Mouse (Mus musculus): ENCODE measurements around the gene Ovca2.

Ovca2 gene

DNA sequence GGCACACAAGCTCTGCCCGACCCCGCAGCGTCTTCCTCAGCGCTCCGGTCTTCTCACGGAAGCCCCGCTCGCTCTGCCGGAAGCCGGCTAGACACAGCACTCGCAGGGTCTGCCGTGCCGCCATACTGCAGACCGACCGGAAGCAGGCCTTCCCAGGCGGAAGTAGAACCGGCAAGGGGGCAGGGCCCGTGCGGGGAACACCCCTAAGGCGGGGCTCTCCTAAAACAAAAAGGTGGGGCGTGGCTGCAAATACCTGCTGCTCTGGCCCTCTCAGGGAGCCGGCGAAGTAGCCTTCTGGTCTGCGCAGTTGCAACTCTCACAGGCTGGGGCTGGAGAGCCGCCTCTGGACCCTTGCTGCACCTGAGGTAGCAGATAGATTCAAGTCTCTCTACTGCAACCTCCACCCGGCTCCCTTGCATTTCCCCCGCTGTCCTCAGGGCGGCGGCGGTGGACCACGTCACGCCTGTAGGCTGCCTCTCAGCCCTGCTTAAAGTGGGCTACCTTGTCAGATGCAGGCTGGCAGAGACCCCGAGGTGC is at the start of gene Ovca2:
Ovca2 (minus strand) TSS at position 164 of the 537 bp plus-strand sequence.
- DNase-seq (ENCODE audit: low spot score) = peak; percentile 86

DNA sequence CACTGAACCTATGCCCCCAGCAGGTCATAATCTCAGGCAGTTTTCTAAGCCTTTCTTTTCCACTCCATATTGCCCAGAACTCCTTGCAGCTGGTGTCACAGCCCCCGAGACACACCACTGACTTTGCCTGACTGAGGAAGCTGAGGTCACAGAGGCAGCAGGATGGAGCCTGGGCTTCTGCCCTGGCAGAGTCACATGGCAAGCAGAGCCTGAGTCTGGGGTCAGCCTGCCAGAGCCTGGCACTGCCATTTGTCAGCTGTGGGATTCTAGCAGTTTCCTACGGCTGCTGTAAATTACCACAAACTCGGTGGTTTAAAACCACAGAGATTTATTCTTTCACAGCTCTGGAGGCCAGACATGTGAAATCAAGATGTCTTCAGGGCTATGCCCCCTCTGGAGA is 49.0 kb upstream of the Ovca2 start:
- DNase-seq (ENCODE audit: low spot score) = no peak

DNA sequence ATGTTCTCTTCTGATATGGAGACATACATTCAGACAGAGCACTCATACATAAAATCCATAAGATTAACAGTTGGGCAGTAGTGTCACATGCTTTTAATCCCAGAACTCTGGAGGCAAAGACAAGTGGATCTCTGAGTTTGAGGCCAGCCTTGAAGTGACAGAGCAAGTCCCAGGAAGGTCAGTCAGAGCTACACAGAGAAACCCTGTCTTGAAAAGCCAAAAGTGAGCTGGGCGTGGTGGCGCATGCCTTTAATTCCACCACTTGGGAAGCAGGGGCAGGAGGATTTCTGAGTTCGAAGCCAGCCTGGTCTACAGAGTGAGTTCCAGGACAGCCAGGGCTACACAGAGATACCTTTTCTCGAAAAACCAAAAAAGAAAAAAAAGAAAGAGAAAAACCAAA is 46.2 kb upstream of the Ovca2 start:
- DNase-seq (ENCODE audit: low spot score) = no peak

DNA sequence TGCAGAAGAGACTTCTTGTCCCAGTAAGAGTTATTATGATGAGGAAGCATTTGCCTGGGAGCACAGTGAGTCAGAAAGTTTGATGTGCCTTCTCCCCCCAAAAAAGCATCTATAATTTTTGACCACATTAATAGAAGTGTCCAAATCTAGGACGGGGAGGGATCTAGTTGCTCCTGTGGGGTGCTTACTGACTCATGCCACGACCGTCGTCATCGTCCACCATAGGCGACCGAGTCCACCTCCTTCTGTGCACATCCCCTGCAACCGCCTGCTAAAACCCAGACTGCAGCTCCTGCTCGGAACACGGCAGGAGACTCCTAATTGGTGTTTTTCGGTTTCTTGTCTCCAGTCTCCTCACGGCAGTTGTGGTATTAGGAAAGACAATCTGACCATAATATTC is 45.4 kb upstream of the Ovca2 start:
- DNase-seq (ENCODE audit: low spot score) = no peak

DNA sequence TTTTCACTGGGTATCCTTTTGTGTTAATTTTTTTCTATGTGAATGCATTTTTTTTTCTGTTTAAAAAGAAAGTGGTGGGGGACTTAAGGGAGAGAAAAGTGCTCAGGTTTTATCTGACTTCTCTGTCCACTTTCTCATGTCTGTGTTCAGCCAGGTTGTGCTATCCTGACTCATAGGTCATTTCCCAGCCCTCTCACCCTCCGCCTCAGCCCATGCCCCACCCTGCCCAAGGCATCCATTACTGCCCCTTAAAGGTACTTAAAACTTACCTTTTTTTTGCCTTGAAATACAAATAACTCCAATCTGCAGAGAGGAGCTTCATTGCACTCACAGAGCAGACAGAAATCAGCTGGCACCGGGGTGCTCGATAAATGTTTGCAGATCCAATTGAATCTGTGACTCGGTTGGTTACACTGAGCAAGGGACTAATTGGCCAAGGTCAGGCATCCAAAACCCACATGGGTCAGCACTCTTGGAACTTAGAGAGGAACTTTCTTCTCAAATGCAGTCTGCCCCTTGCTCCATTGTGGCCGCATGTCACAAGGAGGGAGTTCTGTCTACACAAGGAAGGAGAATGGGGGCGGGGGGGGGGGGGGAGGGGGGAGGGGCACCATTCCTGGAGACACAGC is 42.0 kb upstream of the Ovca2 start:
- no peak for DNase-seq (ENCODE audit: low spot score)

DNA sequence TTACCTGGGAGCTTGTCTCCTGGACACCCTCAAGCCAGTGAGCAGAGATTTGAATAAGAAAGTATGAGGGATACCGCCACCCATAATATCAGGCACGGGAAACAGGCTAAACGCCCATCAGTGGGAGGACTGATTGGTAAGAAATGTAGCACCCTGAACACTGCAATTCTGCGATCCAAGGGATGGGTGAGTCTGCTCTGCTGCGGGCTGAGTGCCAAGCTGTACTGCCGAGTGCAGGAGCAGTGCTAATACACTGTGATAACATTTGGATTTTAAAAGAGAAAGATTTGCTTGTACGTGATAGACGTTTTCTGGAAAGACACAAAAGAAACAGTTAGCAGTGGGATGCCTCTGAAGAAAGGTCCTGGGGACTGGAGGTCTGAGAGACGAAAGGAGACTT is 41.5 kb upstream of the Ovca2 start:
- DNase-seq (ENCODE audit: low spot score) = no peak

DNA sequence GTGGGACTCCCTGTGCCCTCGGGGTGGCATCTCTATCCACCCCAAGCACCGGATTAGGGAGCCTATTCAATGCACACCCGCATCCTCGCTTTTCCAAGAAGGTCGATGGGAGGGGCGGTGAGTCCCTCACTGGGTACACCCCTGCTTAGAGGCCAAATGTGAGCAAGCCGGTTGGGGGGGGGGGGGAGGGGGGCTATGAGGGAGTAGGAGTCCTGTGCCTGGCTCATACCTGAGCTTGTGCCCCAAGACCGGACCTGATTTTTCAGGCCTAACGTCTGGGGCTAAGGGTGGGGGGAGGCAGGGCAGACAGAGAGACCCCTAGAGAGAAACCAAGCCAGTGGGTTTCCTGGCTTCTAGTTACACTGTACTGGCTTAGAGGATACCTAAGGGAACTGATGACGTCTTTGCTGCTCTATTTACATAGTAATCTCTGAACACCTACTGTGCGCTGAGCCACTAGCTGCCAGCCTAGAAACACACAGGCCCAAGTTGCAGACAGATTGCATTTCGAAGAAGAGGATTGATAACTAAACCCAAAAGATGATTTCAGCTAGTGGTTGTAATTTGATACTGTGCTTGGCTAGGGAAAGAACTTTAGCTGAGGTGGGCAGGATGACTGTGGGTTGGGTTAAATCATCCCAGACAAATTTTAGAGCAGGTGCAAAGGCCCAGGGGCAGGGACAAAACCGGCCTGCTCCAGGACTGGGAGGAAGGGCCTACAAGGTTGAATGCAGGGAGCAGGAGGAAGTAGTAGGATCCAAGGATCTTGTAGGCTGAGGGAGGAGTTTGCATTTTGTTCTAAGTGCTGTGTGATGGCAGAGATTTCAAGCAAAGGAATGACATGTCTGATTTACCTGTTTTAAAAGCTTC is 35.7 kb upstream of the Ovca2 start:
- no peak for DNase-seq (ENCODE audit: low spot score)

DNA sequence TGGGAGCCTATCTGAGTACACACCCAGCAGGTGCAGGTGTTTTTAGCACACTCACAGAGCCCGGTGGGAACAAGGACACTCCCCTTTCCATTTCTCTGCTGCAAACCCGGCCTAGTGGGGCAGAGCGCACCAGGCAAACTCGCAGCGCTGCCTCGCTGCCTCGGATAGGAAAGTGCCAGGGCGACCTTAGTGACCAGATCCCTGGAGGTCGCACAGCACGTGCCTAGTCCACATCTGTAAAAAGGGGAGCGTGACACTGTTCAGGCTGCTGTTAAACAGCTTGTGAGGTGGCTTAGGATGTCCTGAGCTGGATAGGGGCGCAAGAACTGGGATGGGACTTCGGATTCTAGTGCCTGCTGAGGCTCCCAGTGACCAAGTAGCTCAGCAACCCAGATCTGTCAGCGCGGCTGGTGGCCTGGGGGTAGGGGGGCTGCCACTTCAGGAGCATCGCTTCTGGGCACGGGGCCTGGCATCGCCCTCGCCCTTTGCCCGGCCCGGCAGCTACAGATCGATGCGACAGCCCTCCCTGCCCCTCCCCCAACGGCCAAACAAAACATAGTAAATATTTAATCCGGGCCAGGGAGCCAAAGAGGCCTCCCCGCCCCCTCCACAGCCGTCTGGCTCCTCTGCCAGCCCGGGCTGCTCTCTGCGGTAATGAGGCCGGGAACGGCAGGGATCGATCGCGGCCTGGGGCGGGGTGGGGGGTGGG is 34.9 kb upstream of the Ovca2 start:
- no peak for DNase-seq (ENCODE audit: low spot score)

DNA sequence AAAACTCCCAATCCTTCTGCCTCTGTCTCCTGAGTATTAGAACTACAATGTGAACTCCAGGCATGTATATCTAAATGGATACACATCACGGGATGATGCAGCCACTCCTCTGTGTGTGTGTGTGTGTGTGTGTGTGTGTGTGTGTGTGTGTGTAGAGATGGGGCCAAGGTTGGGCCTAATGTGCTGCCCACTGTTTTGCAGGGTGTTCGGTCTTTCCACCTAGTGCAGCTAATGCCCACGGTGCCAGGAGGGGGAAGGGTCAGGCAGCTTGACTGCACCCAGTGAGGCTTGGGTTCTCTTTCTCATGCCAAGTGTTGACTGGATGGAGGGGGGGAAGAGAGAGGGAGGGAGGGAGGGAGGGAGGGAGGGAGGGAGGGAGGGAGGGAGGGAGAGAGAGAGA is 34.2 kb upstream of the Ovca2 start:
- DNase-seq (ENCODE audit: low spot score) = no peak

DNA sequence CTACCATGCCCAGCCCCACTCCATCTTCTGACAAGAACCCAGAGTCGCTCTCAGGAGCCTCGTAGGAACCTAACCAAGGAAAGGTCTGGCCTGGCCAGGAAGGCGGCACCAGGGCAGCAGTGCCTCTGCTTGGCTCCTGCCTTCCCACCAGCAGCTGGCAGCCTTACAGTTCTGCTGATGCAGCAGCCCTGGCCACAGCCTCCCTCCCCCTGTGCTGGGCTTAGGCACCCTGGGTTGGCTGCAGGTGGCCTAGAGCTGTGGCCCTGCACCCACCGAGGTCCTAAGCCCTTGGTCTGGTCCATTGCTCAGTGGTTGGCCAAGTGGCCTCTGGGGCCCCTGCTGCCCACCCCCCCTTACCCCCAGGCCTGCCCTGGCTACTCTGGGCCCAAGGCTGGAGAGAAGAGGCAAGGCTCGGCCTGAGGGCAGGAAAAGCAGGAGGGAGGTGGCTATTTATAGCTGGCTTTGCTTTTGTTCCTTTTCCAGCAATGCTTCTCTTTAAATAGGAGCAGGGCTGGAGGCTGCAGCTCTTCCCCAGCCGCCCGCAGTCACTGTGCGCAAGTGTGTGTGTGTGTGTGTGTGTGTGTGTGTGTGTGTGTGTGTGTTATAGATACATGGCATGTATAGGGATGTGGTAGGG is 33.5 kb upstream of the Ovca2 start:
- no peak for DNase-seq (ENCODE audit: low spot score)

DNA sequence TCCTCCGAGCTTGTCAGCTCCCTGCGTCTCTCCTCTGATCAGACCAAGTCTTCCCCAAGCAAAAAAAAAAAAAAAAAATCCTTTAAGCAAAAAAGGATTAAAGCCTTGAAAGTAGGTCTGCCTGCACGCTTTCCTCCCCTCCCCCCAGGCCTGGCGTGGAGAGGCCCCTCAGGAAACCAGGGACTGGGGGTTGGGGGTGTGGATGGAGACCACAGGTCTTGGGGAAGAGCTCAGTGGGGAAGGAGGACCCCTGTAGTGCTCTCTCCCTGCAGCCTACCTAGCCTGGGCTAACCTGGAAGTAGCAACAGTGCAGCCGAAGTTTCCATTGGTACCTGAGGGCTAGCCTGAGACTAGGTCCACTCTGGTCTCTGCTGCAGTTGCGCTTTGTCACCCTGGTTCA is 32.1 kb upstream of the Ovca2 start:
- no peak for DNase-seq (ENCODE audit: low spot score)

DNA sequence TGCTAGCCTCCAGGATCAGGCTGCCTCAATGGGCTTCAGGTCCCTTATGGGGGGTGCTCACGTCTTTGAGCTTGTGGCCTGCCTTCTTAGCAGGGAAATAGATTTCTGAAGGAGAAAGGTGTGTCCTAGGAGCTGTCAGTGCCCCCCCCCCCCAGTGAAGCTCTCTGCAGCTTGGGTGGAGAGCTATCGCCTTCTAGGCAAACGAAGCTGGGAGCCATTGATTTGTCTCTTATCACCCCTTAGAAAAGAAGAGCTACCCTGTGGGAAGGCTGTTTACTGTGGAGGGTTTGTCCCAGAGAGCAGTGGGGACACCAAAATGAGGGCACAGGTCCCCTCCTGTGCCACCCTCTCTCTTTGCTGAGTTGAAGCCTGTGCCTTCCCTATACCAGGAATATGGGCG is 31.5 kb upstream of the Ovca2 start:
- no peak for DNase-seq (ENCODE audit: low spot score)

DNA sequence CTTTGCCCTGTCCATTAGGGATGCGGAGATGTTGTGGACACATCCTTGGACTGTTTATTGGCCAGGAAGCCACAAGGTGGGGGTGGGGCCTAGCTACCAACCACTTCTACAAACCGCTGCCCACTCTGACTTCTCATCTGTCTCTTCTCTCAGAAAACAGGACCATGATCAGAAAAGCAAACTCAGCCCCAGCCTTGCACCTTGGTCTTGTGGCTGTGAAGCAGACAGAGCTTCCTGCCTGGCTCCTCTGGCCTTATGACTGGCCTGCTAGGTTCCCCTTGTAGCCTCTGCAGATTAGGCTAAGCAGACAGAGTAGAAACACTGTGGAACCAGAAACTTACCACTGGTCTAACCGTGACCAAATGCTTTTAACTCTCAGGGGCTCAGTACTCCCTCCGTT is 30.7 kb upstream of the Ovca2 start:
- DNase-seq (ENCODE audit: low spot score) = no peak

DNA sequence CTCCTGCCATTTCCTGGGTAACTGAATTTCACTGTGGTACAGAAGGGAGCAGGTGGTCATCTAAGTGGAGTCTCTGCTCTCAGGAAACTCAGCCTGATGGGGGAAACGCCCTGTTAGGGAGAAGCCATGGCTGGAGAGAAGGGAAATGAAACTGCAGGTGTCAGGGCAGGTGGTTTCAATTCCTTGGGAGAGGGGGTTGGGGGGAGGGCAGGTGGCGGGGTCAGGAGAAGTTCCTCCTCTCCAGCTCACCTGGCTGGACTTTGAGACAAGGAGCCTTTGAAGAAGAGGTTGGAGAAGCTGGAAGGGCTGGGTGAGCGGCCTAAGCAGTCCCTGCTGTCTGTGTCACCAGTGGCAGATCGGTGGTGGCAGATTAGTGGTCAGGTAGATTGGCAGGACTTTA is 27.7 kb upstream of the Ovca2 start:
- no peak for DNase-seq (ENCODE audit: low spot score)

DNA sequence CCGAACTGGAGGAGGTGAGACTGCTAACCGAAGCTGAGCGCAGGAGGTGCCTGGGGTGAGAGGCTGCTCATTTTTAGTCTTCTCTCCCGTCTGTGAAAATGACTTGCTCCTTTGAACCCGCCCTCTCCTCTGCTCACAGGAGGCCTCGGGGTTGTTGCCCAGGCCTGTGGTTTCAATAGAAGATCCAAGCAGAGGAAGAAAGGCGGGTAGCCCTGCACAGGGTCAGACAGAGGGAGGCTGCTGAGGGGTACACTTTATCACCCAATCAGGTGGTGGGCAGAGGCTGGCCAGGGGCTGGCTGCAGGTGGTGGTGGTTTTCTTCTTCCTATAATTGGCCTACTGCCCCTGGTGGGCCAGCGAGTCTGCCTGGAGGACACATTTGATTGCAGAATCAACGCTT is 25.8 kb upstream of the Ovca2 start:
- DNase-seq (ENCODE audit: low spot score) = no peak

DNA sequence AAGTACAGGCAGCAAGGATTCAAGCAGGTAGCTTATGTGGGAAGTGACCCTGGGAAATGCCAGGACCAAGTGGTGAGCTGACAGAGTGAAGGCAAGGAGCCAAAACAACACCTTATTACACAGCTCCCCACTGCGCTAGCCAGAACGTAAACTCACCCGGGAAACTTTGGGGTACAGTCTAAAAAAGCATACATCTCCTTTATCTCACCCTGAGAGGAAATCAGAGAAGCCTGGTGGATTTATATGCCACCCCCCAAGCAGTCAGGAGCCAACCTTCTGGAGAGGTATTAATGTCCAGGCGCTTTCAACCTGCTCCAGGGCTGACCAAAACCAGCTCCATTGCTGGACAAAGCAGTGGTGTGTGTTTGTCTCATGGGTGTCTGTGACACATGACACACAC is 25.3 kb upstream of the Ovca2 start:
- DNase-seq (ENCODE audit: low spot score) = no peak

DNA sequence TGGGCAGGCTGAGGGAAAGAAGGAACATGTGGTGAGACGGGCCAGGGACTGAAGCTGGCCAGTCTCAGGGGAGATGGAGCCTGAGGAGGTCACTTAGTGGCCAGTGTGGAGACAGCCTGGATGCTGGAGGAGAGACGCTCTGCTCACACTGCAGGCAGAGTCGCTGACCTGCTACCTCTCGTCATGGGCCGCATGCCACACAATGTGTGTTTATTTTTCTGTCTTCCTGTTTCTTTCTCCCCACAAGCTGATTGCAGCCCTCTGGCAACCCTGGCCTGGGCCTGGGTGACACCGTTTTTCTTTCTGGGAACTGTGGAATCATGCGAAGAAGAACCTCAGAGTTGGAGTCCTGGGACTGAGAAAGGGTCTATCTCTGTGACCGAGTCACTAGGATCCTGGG is 23.1 kb upstream of the Ovca2 start:
- no peak for DNase-seq (ENCODE audit: low spot score)

DNA sequence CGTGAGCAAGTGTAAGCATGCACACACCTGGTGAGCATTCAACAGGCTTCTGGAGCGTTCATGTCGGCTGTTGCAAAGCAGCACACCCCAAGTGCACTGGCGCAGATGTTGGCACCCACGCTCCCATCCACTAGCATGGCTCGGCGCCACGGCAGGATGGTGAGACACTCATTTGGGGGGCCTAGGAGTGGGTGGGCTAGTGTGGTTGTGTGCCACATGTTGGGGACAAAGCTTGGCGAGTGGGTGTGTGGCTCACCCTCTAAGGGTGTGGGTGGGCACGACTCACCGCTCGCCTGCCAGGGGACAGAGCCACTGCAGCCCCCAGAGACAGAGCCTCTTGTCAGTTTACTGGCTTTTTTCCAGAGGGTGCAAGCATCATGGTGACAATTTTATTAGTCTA is 22.3 kb upstream of the Ovca2 start:
- DNase-seq (ENCODE audit: low spot score) = no peak

DNA sequence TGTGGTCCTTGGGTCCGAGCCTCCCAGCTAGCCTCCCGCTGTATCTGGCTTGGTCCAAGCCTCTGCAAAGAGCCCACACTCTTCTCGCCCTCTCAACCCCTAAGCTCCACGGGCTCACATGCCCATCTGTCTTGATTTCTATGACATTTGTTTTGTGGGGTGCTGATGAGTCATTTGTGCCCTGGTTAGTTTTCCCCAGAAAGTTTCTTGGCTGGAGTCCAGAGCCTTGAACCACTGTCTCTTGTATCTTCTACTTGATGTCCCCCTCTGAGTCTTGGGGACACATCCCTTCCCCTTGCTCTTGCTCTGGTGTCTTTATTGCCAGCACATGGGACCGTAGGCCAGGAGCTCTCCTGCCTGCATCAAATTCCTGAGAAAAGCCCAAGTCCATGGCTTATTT is 21.3 kb upstream of the Ovca2 start:
- no peak for DNase-seq (ENCODE audit: low spot score)

DNA sequence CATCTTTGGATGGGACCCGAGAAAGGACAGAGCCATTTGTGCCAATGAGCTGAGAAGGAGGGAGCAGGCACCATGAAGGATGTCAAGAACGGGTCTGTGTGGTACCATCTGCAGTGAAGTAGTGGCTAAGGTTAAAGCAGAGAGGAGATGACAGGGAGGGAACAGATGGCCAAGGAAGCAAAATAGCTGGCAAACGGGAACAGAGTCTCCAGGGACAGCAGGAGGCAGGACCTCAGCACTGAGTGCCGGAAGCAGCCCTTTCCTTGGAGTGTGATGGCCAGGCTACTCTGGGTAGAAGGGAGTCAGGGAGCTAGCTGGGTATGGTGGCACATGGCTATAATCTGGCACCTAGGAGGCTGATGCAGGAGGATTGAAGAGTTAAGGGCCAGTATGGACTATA is 20.2 kb upstream of the Ovca2 start:
- DNase-seq (ENCODE audit: low spot score) = no peak

DNA sequence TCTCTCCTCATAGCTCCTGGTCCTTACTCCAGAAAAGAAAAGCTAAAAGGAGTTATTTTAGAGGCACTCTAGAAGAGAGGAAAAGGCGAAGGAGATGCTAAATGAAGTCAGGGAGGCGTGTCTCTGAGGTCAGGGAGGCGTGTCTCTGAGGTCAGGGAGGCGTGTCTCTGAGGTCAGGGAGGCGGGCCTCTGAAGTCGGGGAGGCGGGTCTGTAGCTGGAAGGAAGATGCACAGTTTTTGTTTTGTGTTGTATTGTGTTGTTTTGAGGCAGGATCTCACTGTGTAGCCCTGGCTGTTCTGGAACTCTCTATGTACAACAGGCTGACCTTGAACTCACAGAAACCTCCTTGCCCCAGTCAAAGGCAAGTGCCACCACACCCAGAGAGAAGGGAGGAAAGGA is 19.3 kb upstream of the Ovca2 start:
- no peak for DNase-seq (ENCODE audit: low spot score)

DNA sequence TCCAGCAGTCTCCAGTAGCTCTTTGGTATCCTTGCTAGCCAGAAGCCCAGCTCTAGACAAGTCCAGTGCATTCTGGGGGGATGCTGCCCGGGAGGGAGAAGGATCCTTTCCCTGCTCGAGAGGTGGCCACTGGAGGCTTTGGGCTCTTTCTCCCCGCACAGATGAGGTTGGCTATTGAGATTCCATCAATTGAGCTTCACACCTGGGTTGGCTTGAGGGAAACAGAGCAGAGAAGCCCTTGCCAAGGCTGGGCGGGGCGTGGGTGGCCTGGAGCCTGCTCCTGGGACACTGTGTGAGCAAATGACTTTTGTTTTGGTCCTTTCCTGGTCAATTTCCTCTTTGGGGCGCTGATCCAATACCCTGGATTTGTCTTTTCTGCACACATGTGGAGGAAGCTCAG is 17.5 kb upstream of the Ovca2 start:
- DNase-seq (ENCODE audit: low spot score) = no peak
